Mouse (Mus musculus): Measurements from ENCODE around the gene Akr7a5. TPM values are rescaled to one million over a fixed set of nuclear protein-coding genes. Genes with fewer than 3 reads are reported as not detected.

Akr7a5 gene
- total and polyA plus RNA-seq, 2 experiments from 2014 or later, result 41.1 to 60.6 TPM

- Histone ChIP-seq H3K36me3 (ENCODE audit: insufficient read depth) (no peaks in the 10 kb centered on the region), H3K9ac (no peak overlapping the region), H3K27me3 (ENCODE audit: insufficient read depth, low read length) (no peaks in the 10 kb centered on the region), H3K9me3 (ENCODE audit: low read length) (no peaks in the 10 kb centered on the region), H3K27ac (ENCODE audit: low read depth, low read length) (no peak overlapping the region), H3K4me1 (ENCODE audit: insufficient read depth) (no peaks in the 10 kb centered on the region), H3K4me2 (ENCODE audit: low read depth) (0 out of 2 replicates have a peak overlapping the region, but pooled peaks have one; percentile 17), H3K4me3 (ENCODE audit: low read depth, low read length) (no peak overlapping the region)
- DNase-seq (peak; percentile 75), ATAC-seq (no peak)
- TF ChIP-seq CTCF (IDR thresholded peaks at IDR 0.05; ENCODE audit: low read depth), result peak; percentile 77
- WGBS, result 32% methylated on average over 24 of the region's 24 CpGs
These were observed 26.4 kb downstream of the Akr7a5 start for GRCm38 (mm10) chr4:139336822-139337483.

DNA sequence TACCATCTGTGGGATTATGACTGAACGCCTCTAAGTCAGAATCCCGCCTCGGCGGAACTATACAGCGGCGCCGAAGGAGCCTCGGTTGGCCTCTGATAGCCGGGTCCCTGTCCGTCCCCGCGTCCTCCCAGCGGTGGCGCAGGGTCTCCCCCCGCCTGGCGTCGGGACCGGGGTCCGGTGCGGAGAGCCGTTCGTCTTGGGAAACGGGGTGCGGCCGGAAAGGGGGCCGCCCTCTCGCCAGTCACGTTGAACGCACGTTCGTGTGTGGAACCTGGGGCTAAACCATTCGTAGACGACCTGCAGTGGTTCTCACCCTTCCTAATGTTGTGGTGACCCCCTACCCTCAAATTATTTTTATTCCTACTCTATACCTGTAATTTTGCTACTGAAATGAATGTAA lies 27.6 kb downstream of the Akr7a5 start:
- Histone ChIP-seq H3K4me1 (ENCODE audit: insufficient read depth) (no peaks in the 10 kb centered on the region), H3K9ac (no peak overlapping the region), H3K4me2 (ENCODE audit: low read depth) (no peak overlapping the region), H3K4me3 (ENCODE audit: low read depth, low read length) (no peak overlapping the region), H3K36me3 (ENCODE audit: insufficient read depth) (no peaks in the 10 kb centered on the region), H3K27me3 (ENCODE audit: insufficient read depth, low read length) (no peaks in the 10 kb centered on the region), H3K27ac (ENCODE audit: low read depth, low read length) (no peak overlapping the region), H3K9me3 (ENCODE audit: low read length) (no peaks in the 10 kb centered on the region)
- TF ChIP-seq CTCF (IDR thresholded peaks at IDR 0.05; ENCODE audit: low read depth), result no peak
- 64% methylated on average over 33 of the region's 33 CpGs for WGBS
- no peak for DNase-seq
- no peak for ATAC-seq

DNA sequence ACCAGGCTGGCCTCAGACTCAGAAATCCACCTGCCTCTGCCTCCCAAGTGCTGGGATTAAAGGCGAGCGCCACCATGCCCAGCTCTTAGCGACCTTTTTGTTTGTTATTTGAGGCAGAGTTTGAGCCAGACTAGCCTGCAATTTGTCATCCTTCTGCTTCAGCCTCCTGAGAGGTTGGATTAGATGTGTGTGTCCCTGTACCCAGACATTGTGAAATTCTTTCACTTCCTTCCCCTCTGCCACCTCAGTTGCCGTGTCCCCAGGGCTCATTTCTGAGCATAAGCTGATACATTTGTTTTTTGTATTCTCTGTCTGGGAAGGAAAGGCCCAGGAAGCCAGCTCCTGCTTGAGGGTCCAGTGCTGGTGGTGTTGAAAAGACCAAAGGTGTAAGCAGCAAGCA lies 30.3 kb downstream of the Akr7a5 start:
- 83% methylated on average over 4 of the region's 4 CpGs for WGBS
- DNase-seq, result no peak
- Histone ChIP-seq H3K4me3 (ENCODE audit: low read depth, low read length) (no peak overlapping the region), H3K4me2 (ENCODE audit: low read depth) (no peak overlapping the region), H3K9ac (no peak overlapping the region), H3K9me3 (ENCODE audit: low read length) (no peaks in the 10 kb centered on the region), H3K27ac (ENCODE audit: low read depth, low read length) (no peak overlapping the region), H3K27me3 (ENCODE audit: insufficient read depth, low read length) (no peaks in the 10 kb centered on the region), H3K4me1 (ENCODE audit: insufficient read depth) (no peaks in the 10 kb centered on the region), H3K36me3 (ENCODE audit: insufficient read depth) (peaks cover 8% of the 10 kb centered on the region; the same call in 1 of the 2 replicates)
- no peak for TF ChIP-seq CTCF (IDR thresholded peaks at IDR 0.05; ENCODE audit: low read depth)
- ATAC-seq, result no peak

GRCm38 (mm10) chr4:139341556-139342233 lies 31.2 kb downstream of the Akr7a5 start:
- H3K27ac ChIP-seq (ENCODE audit: low read depth, low read length), result no peak overlapping the region
- no peak overlapping the region for H3K4me2 ChIP-seq (ENCODE audit: low read depth)
- no peak for TF ChIP-seq CTCF (IDR thresholded peaks at IDR 0.05; ENCODE audit: low read depth)
- no peak overlapping the region for H3K4me3 ChIP-seq (ENCODE audit: low read depth, low read length)
- no peaks in the 10 kb centered on the region for H3K27me3 ChIP-seq (ENCODE audit: insufficient read depth, low read length)
- H3K9ac ChIP-seq, result no peak overlapping the region
- H3K9me3 ChIP-seq (ENCODE audit: low read length), result no peaks in the 10 kb centered on the region
- ATAC-seq (no peak), DNase-seq (no peak)
- 67% methylated on average over 7 of the region's 7 CpGs for WGBS
- peaks cover 17% of the 10 kb centered on the region for H3K36me3 ChIP-seq (ENCODE audit: insufficient read depth)
- H3K4me1 ChIP-seq (ENCODE audit: insufficient read depth), result no peaks in the 10 kb centered on the region

- ATAC-seq (no peak), DNase-seq (no peak)
- Histone ChIP-seq H3K27ac (ENCODE audit: low read depth, low read length) (no peak overlapping the region), H3K4me2 (ENCODE audit: low read depth) (no peak overlapping the region), H3K4me1 (ENCODE audit: insufficient read depth) (no peaks in the 10 kb centered on the region), H3K4me3 (ENCODE audit: low read depth, low read length) (no peak overlapping the region), H3K9ac (no peak overlapping the region), H3K27me3 (ENCODE audit: insufficient read depth, low read length) (no peaks in the 10 kb centered on the region), H3K9me3 (ENCODE audit: low read length) (no peaks in the 10 kb centered on the region), H3K36me3 (ENCODE audit: insufficient read depth) (peaks cover 34% of the 10 kb centered on the region)
- 42% methylated on average over 5 of the region's 5 CpGs for WGBS
- TF ChIP-seq CTCF (IDR thresholded peaks at IDR 0.05; ENCODE audit: low read depth), result no peak
These were observed 33.2 kb downstream of the Akr7a5 start for GRCm38 (mm10) chr4:139343718-139344117.

DNA sequence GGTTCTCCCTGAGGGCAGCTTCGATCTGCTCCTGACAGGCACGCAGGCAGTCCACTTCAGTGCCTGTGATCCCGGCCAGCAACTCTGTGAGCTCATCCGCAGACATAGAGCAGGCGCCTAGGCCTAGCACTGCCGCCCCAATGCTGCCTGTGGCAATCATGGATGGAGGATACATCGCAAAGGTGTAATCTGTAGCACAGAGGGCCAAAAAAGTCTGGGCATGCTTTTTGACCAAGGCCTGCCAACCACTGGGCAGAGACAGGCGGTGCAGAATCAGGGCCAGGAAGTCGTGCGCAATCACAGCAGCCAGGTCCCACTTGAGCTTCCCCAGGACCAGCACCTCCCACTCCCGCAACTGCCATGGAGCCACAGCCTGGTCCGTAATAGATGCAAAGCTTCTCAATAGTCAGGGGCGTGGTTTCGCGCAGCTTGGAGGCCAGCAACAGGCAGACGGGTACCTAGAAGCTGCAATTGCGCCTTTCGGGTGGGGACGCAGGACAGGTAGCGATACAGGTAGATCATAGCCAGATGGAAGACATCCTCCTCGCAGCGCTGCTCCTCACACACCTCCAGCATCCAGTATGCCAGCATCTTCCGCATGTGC lies 35.0 kb downstream of the Akr7a5 start:
- WGBS, result 71% methylated on average over 23 of the region's 23 CpGs
- no peak overlapping the region for H3K4me2 ChIP-seq (ENCODE audit: low read depth)
- H3K4me3 ChIP-seq (ENCODE audit: low read depth, low read length), result no peak overlapping the region
- no peaks in the 10 kb centered on the region for H3K4me1 ChIP-seq (ENCODE audit: insufficient read depth)
- TF ChIP-seq CTCF (IDR thresholded peaks at IDR 0.05; ENCODE audit: low read depth), result no peak
- DNase-seq, result no peak
- H3K36me3 ChIP-seq (ENCODE audit: insufficient read depth), result peaks cover 45% of the 10 kb centered on the region
- H3K9ac ChIP-seq, result no peak overlapping the region
- no peaks in the 10 kb centered on the region for H3K9me3 ChIP-seq (ENCODE audit: low read length)
- ATAC-seq, result no peak
- no peak overlapping the region for H3K27ac ChIP-seq (ENCODE audit: low read depth, low read length)
- H3K27me3 ChIP-seq (ENCODE audit: insufficient read depth, low read length), result no peaks in the 10 kb centered on the region
